Mouse (Mus musculus) urinary bladder, postnatal 36 days (tissue): ENCODE measurements around the gene Flnc.
"Not testable (repeated sequence)": the region's sequence is repeated elsewhere in the genome, so short reads cannot be mapped to it uniquely, and the experiment has no call there.

Experiments
- DNase-seq, 2 experiments: peaks; one replicate each; pipeline ENCODE4 v3.0.0; 2022; ENCODE audit warnings: low spot score in 2 of 2, mixed read lengths in 1 of 2

The Flnc gene

DNA sequence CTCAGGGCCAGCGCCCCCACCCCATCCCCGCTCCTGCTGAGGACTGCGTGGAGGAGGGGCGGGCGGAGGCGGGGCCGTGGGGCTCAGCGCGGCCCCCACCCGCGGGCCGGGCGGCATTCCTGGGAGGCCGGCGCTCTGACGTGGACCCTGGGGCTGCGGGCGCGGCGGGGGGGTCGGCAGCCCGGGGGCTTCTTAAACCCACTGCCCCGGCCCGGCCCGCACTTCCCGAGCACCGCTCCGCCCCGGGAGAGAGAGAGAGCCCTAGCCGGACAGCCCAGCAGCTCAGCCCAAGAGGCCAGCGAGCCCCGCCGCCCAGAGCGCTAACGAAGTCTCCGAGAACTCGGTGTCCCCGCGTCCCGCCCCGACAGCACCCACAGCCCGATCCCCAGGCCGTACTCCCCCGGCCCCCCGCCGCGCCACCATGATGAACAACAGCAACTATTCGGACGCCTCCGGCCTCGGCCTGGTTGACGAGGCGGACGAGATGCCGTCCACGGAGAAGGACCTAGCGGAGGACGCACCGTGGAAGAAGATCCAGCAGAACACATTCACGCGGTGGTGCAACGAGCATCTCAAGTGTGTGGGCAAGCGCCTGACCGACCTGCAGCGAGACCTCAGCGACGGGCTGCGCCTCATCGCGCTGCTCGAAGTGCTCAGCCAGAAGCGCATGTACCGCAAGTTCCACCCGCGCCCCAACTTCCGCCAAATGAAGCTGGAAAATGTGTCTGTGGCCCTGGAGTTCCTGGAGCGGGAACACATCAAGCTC is at the start of gene Flnc:
Gene Flnc, plus strand, starts transcription at position 219 of the 766 bp plus-strand sequence.
- no peak for DNase-seq

DNA sequence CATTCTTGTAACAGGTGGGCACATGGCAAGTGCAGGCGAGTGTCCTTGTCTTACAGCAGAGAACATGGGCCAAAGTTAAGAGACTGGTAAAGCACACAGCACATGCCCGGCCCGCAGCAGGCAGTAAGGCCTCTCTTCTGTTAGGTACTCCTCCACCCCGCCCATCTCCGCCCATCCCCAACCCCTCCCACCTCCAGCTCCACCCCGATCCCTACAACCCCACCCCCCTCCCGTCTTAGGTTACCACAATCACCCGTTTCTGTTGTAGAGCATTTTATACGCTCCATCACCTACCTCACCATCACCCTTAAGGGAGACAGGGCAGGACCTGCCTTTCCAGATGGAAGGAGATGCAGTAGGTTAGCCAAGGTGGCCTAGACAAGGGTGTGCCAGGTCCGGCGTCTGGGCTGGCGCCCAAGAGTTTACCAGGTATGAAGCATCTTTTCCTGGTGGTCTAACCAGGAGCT is 45.0 kb upstream of the Flnc start, which contains the start of gene Opn1sw:
Gene Opn1sw, minus strand, starts transcription at position 417 of the 467 bp plus-strand sequence.
- no peak for DNase-seq

DNA sequence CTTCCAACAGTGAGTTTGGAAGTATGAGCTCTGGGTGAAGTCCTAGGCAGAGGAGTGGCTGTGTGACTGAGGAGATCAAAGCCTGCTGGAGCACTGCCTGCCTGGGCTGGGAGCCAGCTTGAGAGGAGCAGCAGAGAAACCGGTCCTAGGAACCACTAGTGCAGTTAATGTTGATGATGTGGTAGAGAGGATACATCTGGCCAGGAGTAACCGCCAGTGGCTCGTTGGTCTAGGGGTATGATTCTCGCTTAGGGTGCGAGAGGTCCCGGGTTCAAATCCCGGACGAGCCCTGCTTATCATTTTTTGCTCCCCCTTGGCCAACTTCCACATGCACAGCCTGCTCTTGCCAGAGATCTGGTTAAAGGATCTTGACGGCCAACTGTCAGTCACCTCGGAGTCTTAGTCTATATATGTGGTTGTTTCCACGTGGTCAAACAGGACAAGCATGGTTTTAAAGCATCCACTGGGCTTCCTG is 44.4 kb upstream of the Flnc start:
- DNase-seq: peak; percentile 80 to 92

DNA sequence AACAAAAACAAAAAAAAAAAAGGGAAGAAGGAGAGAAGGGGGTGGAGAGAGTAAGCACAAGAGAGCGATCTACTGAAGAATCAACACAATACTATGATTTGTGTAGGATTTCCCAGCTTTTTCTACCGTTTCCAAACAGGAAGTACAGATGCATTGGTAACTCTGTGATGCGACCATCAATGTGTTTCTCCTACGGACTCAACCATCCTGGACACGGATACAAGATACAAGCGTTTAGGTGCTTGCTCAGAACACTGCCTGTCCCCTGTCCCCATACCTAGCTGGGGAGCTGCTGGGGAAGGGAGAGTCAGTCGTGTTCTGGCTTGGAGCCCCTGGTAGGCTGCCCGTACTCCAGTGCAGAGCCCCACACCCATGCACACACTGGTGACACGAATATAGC is 43.6 kb upstream of the Flnc start:
- no peak for DNase-seq

DNA sequence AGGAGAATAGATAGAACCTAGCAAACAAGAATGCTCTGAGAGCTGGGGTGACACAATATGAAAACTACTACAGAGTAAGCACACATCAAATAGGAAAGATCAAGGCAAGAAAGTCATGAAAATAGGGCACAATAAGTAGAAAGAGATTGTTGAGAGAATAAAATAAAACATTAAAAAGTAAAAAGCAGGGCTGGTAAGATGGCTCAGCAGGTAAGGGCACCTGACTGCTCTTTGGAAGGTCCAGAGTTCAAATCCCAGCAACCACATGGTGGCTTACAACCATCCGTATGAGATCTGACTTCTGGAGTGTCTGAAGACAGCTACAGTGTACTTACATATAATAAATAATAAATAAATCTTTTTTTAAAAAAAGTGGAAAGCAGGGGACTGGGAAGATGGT is 42.6 kb upstream of the Flnc start:
- not testable (repeated sequence) for DNase-seq

DNA sequence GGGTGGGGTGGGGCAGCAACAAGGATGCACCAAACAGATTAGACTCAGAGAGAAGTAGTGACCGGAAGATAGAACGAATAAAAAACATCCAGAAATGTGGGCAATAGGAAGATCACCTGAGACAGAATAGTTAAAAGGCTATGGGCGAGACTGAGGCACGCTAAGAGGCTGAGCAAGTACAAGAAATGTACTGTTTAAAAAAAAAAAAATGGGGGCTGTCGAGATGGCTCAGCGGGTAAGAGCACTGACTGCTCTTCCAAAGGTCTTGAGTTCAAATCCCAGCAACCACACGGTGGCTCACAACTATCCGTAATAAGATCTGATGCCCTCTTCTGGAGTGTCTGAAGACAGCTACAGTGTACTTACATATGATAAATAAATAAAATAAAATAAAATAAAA is 41.8 kb upstream of the Flnc start:
- DNase-seq: not testable (repeated sequence)

DNA sequence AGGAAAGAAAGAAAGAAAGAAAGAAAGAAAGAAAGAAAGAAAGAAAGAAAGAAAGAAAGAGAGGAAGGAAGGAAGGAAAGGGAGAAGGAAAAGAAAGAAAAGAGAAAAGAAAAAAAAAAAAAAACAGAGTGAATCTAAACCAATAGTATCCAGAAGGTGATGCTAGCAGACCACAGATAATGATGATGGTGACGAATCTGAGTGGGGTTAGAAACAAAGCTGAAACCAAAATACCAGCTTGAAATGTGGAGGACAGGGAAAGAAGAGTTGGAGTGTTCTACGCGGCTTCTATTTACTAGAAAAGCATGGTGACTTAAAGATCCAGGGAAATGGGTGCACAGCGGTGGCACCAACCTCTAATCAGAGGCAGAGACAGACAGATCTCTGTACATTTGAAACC is 41.3 kb upstream of the Flnc start:
- DNase-seq: no peak

DNA sequence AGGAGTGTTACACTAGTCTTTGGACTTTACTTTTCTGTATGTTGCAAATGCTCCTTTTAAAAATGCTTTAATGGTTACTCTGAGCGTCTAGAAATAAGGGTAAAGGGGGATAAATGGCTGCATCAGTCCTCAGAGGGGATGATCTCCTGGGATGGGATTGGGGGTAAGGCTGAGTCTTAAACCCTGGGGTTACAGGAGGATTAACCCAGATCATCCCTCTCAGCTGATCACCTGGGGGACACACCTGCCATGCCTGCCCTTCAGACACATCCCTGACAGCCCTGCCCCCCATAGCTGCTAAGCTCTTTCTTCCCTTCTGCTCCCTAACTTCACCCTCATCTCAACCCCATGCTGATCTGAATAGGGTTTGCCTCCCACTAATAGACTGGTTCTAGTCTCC is 38.8 kb upstream of the Flnc start:
- no peak for DNase-seq

DNA sequence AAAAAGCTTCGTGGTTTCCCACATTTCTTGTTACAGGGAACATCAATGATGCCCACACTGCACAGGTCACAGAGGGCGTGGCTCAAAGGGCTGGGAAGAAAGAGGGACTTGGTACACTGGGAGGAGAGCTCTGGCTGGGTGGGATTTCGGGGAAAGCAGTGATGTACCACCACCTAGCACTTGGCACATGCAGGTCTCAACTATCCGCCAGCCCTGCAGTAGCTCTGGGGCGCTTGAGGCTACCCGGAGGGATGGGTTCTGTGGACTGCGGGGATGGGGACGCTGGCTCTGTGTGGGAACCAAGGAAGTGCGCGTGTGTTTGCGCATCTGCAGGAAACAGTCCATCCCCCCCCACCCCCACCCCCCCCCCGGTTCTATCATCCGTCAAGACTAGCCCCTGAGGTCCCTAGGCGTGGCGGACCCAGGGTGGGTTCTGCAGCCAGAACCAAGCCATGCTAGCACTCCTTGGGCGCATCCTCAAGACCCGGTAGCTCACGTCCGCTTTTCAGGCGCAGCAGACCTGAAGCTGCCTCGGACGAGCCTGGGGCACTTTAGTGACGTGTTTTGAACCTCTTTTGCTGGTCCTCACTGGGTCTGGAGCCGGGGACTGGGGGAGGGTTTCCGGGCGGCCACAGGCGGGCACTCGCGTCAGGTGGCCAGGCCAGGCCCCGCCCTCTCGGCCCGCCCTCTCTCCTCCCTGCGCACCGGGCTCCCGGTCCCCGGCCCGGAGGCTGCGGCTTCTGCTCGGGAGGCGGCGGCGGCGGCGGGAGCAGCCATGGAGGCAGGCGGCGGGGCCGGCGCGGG is 36.9 kb upstream of the Flnc start, which contains the start of gene Ccdc136:
Gene Ccdc136, plus strand, starts transcription at position 400 of the 804 bp plus-strand sequence.
- peak; percentile 71 to 75 for DNase-seq

DNA sequence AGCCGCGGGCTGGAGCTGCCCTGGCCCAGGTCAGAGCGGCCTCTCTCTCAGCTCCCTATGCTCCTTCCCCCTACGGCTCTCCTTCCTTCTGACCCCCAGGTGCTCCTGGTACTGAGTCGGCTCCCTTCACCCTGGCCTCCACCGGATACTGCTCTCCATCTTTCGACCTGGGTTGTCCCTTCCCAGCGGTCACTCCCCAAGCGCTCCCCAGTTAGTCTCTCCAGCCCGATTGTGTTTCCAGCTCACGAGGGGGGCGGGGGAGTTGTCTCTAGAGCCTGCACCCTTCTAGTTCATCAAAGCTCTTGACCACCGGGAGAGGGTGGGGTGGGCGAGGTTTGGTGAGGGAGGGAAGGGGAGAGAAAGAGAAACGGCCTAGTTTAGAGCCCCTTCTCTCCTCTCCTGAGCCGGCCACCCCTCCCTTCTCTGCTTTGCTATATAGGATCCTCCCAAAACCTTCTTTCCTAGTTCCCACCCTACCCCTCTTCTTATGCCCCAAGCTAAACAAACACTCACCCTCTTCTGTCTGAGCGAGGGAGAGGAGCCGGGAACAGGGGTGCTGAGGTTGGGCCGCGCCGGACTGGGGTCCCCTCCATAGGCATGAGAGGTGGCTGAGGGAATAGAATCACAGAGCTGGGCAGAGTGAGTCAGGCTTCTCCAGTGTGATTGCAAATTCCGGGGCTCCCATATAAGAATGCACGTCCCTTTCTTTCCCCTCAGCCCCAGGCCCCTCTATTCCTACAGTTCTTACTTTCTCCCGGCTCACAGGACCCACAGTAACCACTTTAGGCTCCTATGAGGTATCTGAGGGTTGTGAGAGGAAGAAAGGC is 36.1 kb upstream of the Flnc start:
- no peak for DNase-seq

DNA sequence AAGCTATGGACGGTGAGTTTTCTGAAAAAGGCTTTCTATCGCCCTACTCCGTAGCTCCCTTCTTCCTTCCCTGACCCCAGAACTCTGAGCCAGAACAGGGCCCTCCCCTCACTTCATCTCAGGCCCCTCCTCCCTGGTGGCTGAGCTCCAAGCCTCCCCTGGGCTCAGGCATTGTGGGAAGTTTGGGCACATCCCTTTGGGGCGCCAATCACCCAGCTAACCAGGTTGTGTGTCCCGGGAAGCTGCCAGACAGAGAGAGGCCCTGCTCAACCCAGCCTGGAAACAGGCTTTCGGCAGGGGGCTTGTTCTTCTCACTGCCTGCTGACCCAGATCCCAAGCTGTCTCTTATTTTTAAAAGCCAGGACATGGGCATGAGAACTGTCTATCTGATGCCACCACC is 35.5 kb upstream of the Flnc start:
- DNase-seq: no peak

DNA sequence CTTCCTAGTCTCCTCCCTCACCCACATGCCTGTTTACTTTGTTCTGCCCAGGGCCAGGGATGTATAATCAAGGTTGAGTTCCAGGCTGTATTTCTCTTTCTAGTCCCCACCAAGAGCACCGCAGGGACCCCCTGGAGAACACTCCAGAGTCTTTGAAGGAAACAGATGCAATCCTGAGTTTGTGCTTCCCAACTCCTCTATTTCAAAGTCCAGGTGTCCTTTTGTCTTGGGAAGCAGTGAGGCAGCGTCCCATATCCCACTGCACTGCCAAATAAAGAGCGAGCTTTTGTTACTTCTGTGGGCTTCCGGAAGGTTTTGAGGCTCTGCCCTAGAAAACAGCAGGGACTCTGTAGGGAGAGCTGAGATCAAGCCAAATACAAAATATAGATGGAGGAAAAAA is 33.2 kb upstream of the Flnc start:
- no peak for DNase-seq

DNA sequence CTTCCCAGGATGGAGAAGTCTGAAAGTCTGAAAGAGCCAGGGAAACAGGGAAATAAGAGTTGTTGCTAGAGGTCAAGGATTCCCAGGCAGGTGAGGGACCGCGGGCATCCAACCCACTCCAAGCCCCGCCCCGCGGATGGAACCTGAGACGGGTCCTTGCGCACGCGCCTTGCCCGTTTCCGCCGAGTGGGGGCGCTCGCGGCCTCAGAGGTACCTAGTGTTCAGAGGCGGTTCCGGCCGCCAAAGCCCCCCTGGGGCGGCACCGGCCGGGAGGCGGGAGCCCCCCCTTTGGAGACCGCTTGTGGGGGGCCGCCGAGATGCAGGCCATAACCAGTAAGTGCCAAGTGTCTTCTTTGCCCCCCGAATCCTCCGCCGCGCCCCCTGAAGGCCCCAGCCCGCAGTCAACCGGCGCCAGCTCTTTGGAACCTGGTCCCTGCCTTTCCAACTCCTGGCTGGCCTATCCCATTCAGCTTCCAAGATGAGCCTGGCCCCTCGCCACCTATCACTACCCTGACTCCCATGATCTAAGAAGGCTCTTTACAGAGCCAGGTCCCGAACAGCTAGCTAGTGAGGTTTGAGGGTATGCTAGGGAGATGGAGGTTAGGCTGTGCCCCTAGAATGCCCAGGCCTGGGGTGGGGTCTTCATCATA is 30.2 kb upstream of the Flnc start:
- DNase-seq: no peak

DNA sequence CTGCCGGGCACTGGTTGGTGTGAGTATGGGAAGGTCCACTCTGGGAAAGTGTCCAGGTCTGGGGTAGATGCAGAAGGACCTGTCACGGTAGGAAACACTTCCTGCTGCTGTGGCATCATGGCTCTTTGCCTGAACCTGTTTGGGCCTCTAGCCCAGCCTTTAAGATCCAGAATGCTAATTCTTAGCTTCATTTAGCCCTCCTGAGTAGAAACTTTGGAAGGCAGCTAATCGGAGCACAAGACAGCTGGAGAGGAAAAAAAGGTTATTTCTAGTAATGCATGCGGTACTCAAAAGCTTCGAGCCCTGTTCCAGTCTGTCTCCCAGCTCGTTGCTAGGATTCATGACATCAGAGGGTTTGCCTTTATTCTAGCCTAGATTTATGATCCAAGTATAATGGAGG is 26.6 kb upstream of the Flnc start:
- DNase-seq: no peak

DNA sequence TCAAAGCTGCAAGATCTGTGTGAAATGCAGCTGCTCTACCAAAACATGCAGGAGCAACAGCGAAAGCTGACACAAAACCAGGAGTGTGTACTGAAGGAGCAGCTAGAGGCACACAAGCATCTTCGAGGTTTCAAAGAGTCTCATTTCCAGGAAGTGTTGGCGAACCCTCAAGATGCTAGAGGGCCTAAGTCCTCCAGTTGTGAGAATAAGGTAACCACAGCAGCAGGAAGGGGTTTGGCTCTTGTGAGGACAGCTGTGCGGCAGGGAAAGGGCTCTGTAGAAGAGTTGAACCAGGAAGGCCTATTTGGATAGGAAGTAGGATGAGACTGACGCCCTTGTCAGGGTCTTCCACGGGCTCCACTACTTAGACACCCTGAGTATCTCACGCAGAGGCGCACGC is 17.6 kb upstream of the Flnc start:
- DNase-seq: no peak

DNA sequence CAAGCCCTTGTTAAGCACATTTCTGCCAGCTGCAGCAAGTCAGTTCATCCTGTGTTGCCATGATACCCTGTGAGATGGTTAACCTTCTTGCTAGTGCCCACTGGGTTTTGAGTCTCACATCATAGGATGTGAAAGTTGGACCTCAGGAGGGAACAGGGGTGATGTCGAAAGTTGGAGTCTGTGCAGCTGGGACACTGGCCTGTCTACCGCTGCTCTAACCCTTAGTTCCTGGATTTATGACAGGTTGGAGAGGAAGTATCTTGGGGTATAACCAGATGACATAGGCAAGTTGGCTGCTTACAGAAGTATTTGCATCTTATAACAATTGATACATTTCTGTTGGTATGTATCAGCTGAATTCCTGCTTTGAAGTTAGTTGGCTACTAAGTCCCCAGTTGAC is 12.5 kb upstream of the Flnc start:
- DNase-seq: no peak

DNA sequence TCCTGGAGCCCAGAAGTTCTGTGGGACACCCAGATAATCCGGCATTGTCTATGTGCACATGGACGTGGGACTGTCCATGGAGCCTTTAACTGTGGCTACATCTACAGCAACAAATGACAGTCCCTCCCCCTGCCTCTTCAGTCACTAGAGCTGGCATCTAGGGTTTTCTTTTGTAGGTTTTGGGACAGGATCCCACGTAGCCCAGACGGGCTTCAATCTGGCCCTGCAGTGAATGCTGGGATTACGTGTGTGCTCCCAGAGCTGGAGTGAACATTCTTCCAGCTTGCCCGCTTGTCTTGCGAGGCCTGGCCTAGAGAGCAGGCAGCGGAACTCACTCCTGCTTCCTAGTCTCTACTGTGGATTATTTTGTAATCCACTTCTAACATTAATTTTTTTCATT is 7.9 kb upstream of the Flnc start:
- no peak for DNase-seq

DNA sequence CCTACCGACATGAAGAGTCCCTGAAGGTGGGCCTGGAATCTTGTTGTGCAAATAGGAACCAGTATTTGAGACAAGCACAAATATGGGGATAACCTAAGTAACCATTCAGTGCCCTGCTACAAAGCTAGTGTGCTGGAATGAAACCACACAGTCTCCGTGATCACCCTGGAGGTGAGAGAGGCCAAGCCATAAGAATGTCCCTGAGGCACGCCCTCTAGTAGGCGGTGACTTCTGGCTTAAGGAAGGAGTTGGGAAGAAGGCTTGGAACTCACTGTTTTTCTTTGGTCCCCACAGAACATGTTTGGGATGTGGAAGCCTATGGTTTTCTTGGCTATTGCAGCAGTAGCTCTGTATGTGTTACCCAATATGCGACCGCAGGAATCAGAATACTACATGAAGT is 6.7 kb upstream of the Flnc start:
- no peak for DNase-seq

DNA sequence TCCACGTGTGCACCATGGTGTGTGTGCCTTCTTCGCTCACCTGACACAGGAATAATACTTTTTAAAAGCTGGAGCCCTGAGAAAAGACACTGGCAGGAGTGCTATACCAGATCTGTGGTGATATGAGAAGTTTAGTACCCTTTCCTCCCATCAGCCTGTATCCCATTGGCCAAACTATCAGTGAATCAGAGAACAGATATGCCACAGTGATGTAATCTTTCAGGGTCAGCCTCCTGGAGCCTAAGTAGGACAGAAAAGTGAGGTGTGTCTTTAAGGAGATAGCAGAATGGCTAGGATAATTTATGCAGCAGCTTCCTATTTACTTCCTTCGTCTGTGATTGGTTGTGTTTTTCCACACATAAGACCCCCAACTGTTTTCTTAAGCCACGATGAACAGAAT is 4.9 kb upstream of the Flnc start:
- DNase-seq: no peak

DNA sequence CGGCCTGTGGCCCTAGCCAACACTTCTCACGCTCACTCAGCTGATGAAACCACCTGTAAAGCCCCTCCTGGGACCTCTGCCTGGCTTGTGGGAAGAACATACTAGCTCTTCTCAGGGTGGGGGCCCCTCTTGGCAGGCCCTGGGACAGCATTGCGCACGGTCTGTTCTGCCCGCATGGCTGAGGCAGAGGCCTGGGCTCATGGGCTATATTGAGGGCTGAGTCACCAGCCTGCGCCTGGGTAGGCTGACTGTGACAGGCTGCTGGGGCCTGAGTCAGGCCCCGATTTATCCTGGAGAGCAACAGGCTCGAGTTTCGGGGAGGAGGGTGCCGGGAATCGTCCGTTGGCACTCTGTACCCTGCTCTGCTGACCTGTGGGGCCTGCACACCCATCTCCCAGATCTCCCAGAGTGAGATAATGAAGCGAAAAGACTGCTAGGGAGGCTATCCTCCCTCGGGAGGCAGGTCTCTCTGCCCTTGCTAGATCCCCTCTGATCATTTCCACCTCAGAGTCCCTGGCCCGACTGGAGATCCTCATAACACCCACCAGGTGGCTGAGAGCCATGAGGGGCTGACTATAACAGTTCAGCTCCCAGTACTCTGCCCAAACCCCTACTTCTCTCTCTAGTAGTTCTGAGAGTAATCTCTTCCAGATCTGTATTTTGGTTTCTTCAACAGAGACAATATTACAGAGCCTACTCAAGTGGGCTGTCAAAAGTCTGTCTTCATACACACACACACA is 2.2 kb upstream of the Flnc start:
- DNase-seq: no peak

DNA sequence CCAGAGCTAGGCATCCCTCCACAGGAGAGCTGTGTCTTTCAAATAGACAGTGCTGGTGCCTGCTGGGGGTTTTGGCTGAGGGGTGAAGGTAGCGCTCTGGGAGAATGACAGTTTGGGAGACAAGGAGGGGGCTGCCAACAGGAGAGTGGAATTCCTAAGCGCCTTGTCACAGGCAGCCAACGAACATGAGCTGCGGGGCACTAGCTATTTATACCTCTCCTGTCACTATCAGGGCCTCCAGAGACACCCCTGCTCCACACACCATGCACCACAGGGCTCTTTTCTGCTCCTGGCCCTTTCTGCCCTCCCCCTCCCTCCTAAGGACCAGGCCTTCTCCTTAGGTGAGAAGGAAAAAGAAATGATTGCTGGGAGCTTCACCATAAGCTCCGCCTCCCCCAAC is 1.6 kb upstream of the Flnc start:
- DNase-seq: no peak
